Mouse (Mus musculus): ENCODE results near the gene Brca2.
"Not testable (repeated sequence)": the region's sequence is repeated elsewhere in the genome, so short reads cannot be mapped to it uniquely, and the experiment has no call there.

The Brca2 gene

DNA sequence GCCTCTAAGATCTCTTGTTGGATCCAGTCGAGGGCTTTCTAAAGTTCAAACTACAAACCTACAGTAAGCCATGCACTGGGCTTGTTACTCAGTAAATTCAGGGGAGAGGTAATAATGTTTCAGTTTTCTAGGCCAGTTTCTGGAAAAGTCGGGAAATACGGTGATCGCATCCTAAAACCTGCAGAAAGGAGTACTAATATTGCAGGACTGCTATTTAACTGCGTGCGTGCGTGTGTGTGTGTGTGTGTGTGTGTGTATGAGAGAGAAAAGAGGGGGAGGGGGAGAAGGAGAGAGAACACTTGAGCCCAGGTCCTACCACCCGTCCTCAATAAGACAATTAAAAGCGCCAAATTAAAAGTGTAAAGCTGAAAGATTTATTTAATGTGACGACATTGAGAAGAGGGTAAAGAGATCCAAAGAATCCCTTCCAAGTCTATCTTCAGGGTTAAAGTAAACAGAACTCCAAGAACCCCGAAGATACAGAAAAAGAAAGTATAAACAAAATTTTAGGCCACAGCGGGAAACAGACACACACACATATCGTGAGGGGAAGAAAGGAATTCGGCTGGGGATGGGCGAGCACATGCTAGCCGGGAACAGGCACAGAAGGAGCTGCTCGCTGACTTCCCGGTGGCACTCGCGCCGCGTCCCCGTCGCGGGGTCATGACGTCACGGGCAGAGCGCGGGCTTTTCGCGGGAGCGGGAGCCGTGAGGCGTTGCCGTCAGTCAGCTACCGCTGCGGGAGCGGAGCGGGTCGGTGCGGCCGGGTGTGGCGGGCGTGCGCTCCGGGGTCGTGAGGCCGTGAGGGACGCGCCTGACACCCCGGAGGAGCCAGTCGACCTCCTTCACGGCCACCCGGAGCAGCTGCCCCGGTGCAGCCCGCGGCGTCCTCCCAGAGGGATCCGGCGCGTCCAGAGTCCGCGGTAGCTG, at the start of gene Brca2:
Brca2 (plus strand) TSS at position 694 of the 930 bp plus-strand sequence.
- DNase-seq (ENCODE audit: low spot score): peak; percentile 93

- DNase-seq (ENCODE audit: low spot score): no peak
Measured at GRCm38 (mm10) chr5:150477364-150477763, 45.1 kb upstream of the Brca2 start.

DNA sequence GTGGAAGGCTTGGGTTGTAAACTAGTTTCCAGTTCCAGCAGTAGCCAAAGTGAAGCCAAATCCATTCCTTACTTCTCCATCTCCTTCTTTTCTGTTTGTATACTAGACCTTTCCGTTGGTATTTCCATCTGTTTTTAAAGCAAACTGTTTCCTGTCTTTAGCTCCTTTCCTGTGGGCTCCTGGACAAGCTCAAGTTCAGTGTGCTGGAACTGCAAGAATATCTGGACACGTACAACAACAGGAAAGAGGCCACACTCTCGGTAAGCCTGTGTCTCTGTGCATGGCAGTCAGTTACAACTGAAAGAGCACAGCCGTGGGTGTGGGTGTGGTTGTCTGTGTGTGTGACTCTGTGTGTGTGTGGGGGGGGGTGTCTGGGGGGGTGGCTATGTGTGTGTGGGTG, 43.8 kb upstream of the Brca2 start:
- peak; percentile 29 for DNase-seq (ENCODE audit: low spot score)

DNA sequence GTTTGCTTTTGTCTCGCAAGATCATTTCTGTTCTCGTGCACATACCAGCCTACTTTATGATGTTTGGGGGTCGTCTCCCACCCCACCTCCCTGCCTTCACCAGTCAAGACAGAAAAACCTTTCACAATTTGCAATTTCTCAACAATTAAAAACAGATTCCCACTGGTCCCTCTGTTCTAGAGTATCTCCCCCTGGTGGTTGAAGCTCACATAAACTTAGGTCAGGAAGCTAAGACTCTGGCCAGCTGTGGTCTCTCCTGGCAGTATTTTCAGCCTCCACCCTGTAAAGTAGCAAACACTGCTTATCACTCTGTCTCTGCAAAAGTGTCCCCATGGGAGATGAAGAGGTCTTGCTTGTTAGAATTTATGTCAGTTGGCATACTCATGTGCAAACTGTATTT, 37.2 kb upstream of the Brca2 start:
- no peak for DNase-seq (ENCODE audit: low spot score)

- DNase-seq (ENCODE audit: low spot score): no peak
Measured at GRCm38 (mm10) chr5:150490285-150490684, 32.1 kb upstream of the Brca2 start.

GRCm38 (mm10) chr5:150490821-150491220, 31.6 kb upstream of the Brca2 start:
- DNase-seq (ENCODE audit: low spot score): no peak

GRCm38 (mm10) chr5:150491573-150492173, 30.8 kb upstream of the Brca2 start:
- not testable (repeated sequence) for DNase-seq (ENCODE audit: low spot score)

GRCm38 (mm10) chr5:150495792-150496191, 26.6 kb upstream of the Brca2 start:
- DNase-seq (ENCODE audit: low spot score): no peak

DNA sequence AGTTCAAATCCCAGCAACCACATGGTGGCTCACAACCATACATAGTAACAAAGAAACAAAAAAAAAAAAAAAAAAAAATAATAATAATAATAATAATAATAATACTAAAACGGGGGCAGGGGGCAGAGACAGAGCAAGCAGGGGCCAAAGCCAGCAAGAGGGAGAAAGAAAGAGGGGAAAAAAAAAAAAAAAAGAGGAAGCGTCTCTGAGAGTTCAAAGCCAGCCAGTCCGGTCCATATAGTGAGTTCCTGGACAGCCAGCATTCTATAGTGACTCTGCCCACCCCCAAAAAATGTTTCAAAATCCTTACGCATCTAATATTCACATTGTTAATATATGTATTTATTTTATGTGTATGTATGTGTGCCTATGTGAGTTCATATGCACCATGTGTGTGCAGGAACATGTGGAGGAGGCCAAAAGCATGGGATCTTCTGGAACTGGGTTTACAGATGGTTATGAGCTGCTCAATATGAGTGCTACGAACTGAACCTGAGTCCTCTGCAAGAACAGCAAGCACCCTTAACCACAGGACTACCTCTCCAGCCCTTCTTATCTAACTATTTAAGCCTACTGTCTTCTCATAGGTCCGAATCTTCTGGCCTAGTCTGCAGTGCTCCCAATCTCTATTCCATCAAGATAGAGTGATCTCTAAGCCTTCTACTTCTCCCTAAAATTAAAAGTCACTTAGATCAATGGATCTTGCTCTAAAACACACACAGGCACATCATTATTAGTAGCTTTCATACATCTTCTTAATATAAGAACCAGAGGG, 11.8 kb upstream of the Brca2 start:
- DNase-seq (ENCODE audit: low spot score): no peak

GRCm38 (mm10) chr5:150513264-150513663, 9.2 kb upstream of the Brca2 start:
- DNase-seq (ENCODE audit: low spot score): no peak

- DNase-seq (ENCODE audit: low spot score): no peak
Measured at GRCm38 (mm10) chr5:150514027-150514426, 8.4 kb upstream of the Brca2 start.

DNA sequence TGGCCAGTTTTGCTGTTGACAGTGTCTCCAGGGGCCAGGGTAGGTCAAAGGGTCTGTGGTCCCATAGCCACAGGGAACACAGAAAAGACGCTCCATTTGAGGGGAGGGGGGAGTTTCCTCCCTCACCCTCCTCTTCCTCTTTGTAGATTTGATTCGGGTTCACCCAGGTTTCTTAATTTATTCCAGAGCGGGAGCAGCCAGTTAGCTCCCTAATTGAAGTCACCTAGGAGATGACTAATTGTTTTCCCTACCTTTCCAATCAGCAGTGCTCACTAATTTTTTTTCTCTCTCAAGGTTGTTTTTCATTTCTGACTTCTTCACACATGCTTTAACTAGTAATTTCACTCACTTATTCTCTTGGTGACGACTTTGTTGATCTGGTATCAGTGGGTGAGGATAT, 4.4 kb upstream of the Brca2 start, which contains the start of gene Zar1l:
Zar1l (minus strand) TSS at position 101 of the 400 bp plus-strand sequence.
- no peak for DNase-seq (ENCODE audit: low spot score)

- no peak for DNase-seq (ENCODE audit: low spot score)
Measured at GRCm38 (mm10) chr5:150519551-150519950, 2.9 kb upstream of the Brca2 start.

DNA sequence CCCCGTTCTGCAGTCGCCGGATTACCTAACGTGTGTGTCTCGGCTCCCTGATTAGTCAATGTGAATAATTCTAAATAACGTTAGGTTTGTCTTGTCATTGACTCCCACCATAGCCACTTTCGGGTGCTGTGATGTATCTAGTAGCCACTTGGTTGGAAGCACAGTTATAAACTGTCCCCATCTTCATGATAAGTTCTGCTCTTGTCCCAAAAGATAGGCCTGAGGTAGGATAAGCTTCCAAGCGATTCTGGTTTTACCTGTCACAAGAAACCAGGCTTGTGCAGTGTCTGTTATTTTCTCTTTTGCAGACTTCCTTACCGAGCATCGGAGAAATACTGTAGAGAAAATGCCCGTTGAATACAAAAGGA, 421 bp downstream of the Brca2 start:
- DNase-seq (ENCODE audit: low spot score): no peak

- no peak for DNase-seq (ENCODE audit: low spot score)
Measured at GRCm38 (mm10) chr5:150525239-150525638, 2.8 kb downstream of the Brca2 start.

DNA sequence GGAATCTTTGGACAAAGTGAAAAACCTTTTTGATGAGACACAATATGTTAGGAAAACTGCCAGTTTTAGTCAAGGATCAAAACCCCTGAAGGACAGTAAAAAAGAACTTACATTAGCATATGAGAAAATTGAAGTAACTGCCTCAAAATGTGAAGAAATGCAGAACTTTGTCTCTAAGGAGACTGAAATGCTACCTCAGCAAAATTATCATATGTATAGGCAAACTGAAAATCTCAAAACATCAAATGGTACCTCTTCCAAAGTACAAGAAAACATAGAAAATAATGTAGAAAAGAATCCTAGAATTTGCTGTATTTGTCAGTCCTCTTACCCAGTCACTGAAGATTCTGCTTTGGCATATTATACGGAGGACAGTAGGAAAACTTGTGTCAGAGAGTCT, 18.9 kb downstream of the Brca2 start:
- DNase-seq (ENCODE audit: low spot score): no peak

DNA sequence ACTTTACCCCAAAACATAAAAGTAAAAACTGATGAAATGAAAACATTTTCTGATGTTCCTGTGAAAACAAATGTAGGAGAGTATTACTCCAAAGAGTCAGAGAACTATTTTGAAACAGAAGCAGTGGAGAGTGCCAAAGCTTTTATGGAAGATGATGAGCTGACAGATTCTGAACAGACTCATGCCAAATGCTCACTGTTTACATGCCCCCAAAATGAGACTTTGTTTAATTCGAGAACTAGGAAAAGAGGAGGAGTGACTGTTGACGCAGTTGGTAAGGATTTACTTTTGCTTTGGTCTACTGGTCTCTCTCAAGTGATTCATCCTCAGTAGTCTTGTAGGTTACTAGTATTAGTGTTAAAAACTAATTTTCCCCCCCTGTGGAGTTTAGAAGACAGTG, 20.8 kb downstream of the Brca2 start:
- no peak for DNase-seq (ENCODE audit: low spot score)

GRCm38 (mm10) chr5:150551637-150552036, 29.2 kb downstream of the Brca2 start:
- no peak for DNase-seq (ENCODE audit: low spot score)

DNA sequence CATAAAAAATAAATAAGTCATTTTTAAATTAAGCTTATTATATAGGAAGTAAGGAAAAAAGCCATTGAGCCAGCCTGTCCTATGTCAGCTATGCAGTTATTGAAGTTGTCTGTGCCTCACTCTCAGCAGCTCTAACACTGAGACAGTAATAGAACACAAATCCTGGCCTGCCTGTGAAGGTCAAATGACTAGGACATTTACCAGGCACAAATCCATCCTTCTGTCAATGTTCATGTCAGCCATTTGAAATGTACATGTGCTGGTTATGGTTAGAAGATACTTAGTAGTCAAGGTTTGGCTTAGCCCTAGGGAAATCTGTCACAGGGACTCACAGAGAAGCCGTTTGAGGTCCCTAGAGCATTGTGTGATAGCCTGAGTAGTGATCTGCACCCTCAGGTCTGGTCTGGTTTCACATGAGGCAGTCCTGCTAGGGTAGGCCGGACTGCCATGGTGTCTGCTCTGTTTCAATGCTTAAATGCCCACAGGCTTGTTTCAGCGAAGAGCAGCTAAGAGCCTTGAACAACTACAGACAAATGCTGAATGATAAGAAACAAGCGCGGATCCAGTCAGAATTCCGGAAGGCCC, 37.2 kb downstream of the Brca2 start:
- no peak for DNase-seq (ENCODE audit: low spot score)

GRCm38 (mm10) chr5:150560851-150561250, 38.4 kb downstream of the Brca2 start:
- DNase-seq (ENCODE audit: low spot score): no peak

DNA sequence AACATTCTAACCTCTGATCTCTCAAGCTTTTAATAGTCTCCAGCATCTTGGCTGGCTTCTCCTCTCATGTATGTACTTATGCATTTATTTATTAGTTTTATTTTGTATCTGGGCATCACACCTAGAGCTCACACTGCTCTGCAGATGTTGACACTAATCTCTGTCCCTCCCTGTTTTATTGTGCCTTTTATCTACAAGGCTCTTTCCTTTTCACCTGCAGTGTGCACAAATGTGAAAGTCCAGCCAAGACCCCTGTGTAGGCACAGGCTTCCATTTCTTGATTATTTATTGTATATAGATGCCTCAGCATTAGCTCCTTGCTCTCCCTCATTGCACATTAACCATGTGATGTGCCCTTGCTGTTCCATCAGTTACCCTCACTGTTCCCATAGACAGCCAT, 38.9 kb downstream of the Brca2 start:
- DNase-seq (ENCODE audit: low spot score): no peak

DNA sequence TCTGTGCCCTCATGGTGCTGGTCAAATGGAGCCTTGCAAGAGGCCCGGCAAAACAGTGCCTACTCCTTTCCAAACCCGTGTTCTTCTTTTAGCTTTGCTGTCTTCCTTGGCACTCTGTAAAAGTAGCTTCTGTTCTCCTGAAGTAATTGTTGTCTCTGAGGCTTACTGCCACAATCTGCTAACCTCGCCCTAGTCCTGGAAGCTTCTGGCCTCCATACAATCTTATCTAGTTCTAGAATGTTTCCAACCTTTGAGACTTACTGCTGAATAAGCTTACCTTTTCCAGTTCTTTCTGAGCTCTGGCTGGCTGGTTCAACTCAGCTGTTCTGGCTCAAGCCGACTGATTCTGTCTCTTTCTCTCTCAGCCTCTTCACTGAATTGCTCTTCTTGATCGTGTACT, 39.4 kb downstream of the Brca2 start:
- DNase-seq (ENCODE audit: low spot score): no peak

Measured in yolk sac, embryonic 10.5 days (tissue).